Mouse (Mus musculus) limb, embryonic 12.5 days (tissue): ENCODE measurements at regions not wholly inside any gene's neighbourhood (a gene's known extent, or its start where the extent isn't known, plus 50 kb on each side); places are given as distances from the start of the nearest gene placed in this dataset.

Source experiments
- ATAC-seq: fragments of 200-750 bp; cut with Nextera tagmentation; 2 replicates; pipeline ENCODE4 v1.8.0; 2017; ENCODE audit warnings: low read depth, moderate TSS enrichment; ENCODE audit not compliant: insufficient number of reproducible peaks, insufficient read depth, low FRiP score, low TSS enrichment
- H3K27ac ChIP-seq: fragments of 300-500 bp; sonication (generic); 2 replicates; pipeline ENCODE4 v1.5.1; 2016; ENCODE audit warnings: mild to moderate bottlenecking, moderate library complexity
- H3K27me3 ChIP-seq: fragments of 300-500 bp; sonication (generic); 2 replicates; pipeline ENCODE4 v1.6.1; 2016; ENCODE audit warnings: mild to moderate bottlenecking, moderate library complexity
- H3K36me3 ChIP-seq: fragments of 300-500 bp; sonication (generic); 2 replicates; pipeline ENCODE4 v1.6.1; 2016; ENCODE audit warnings: mild to moderate bottlenecking, moderate library complexity
- H3K4me1 ChIP-seq: fragments of 300-500 bp; sonication (generic); replicated peaks from 2 replicates; pipeline ENCODE4 v1.6.1; 2016
- H3K4me2 ChIP-seq: fragments of 300-500 bp; sonication (generic); 2 replicates; pipeline ENCODE4 v1.6.1; 2016; ENCODE audit warnings: mild to moderate bottlenecking, moderate library complexity
- H3K4me3 ChIP-seq: fragments of 300-500 bp; sonication (generic); replicated peaks from 2 replicates; pipeline ENCODE4 v1.5.1; 2016; ENCODE audit warnings: mild to moderate bottlenecking
- H3K9ac ChIP-seq: fragments of 300-500 bp; sonication (generic); replicated peaks from 2 replicates; pipeline ENCODE4 v1.6.1; 2016; ENCODE audit warnings: mild to moderate bottlenecking, moderate library complexity
- H3K9me3 ChIP-seq: fragments of 300-500 bp; sonication (generic); 2 replicates; pipeline ENCODE4 v1.6.1; 2016; ENCODE audit warnings: mild to moderate bottlenecking, moderate library complexity
- WGBS: fragments of 180-500 bp; shearing (Covaris S2); methylation state at CpG from one replicate; pipeline ENCODE4 v1.1.7; 2016; 5-methylcytosine and 5-hydroxymethylcytosine counted together

GRCm38 (mm10) chr12:45137438-45138018, 63.0 kb upstream of the Stxbp6 start:
- WGBS: 60% methylated on average over 7 of the region's 7 CpGs
- Histone ChIP-seq H3K4me3 (no peak overlapping the region), H3K27ac (no peak overlapping the region), H3K4me2 (no peak overlapping the region), H3K36me3 (no peaks in the 10 kb centered on the region), H3K27me3 (no peaks in the 10 kb centered on the region), H3K9ac (no peak overlapping the region), H3K9me3 (no peaks in the 10 kb centered on the region), H3K4me1 (no peaks in the 10 kb centered on the region)
- ATAC-seq: no peak

- WGBS: 23% methylated on average over 2 of the region's 2 CpGs
- H3K4me2 ChIP-seq: no peak overlapping the region
- ATAC-seq: no peak
- H3K4me1 ChIP-seq: no peaks in the 10 kb centered on the region
- no peaks in the 10 kb centered on the region for H3K9me3 ChIP-seq
- no peak overlapping the region for H3K27ac ChIP-seq
- no peak overlapping the region for H3K4me3 ChIP-seq
- H3K9ac ChIP-seq: no peak overlapping the region
- no peaks in the 10 kb centered on the region for H3K36me3 ChIP-seq
- H3K27me3 ChIP-seq: no peaks in the 10 kb centered on the region
These were observed 58.9 kb upstream of the Stxbp6 start for GRCm38 (mm10) chr12:45133415-45133814.

- ATAC-seq: no peak
- no peaks in the 10 kb centered on the region for H3K27me3 ChIP-seq
- H3K36me3 ChIP-seq: no peaks in the 10 kb centered on the region
- H3K27ac ChIP-seq: no peak overlapping the region
- H3K4me3 ChIP-seq: no peak overlapping the region
- H3K9me3 ChIP-seq: no peaks in the 10 kb centered on the region
- H3K4me1 ChIP-seq: no peaks in the 10 kb centered on the region
- no peak overlapping the region for H3K4me2 ChIP-seq
- WGBS: 88% methylated on average over 5 of the region's 5 CpGs
- H3K9ac ChIP-seq: no peak overlapping the region
These were observed 56.6 kb upstream of the Stxbp6 start for GRCm38 (mm10) chr12:45131139-45131538.

- H3K36me3 ChIP-seq: no peaks in the 10 kb centered on the region
- no peak overlapping the region for H3K4me2 ChIP-seq
- no peaks in the 10 kb centered on the region for H3K27me3 ChIP-seq
- WGBS: 90% methylated on average over 3 of the region's 3 CpGs
- ATAC-seq: no peak
- H3K27ac ChIP-seq: no peak overlapping the region
- no peak overlapping the region for H3K9ac ChIP-seq
- H3K4me1 ChIP-seq: no peaks in the 10 kb centered on the region
- H3K9me3 ChIP-seq: no peaks in the 10 kb centered on the region
- no peak overlapping the region for H3K4me3 ChIP-seq
These were observed 51.4 kb upstream of the Stxbp6 start for GRCm38 (mm10) chr12:45125866-45126265.
